Mouse (Mus musculus) CH12.LX (cell line): Measurements from ENCODE around the gene Phf13. TPM values are rescaled to one million over a fixed set of nuclear protein-coding genes. Genes with fewer than 3 reads are reported as not detected.

Source experiments
- DNase-seq: peaks from one replicate; pipeline ENCODE4 v3.0.0-alpha.2; 2013; ENCODE audit errors: extremely low read depth
- H3K27ac ChIP-seq: 2 replicates; pipeline ENCODE4 v1.5.1; 2012; ENCODE audit warnings: low read depth, mild to moderate bottlenecking, control low read depth, moderate library complexity; ENCODE audit not compliant: insufficient read depth
- H3K27me3 ChIP-seq: replicated peaks from 2 replicates; pipeline ENCODE3; 2012; ENCODE audit warnings: inconsistent platforms
- H3K36me3 ChIP-seq, 2 experiments: replicated peaks in 1 of 2; 2 replicates each; pipeline versions ENCODE3 to v1.6.1; 2012; ENCODE audit warnings: inconsistent platforms in 1 of 2, low read length in 1 of 2, mild to moderate bottlenecking in 1 of 2, mixed read lengths in 1 of 2, moderate library complexity in 1 of 2; ENCODE audit not compliant: control insufficient read depth in 1 of 2, insufficient read depth in 1 of 2
- H3K4me1 ChIP-seq, 2 experiments: 2 replicates each; pipeline ENCODE4 v1.6.1; 2012; ENCODE audit warnings: inconsistent platforms in 1 of 2, moderate library complexity in 1 of 2; ENCODE audit not compliant: insufficient read depth in 2 of 2, control insufficient read depth in 1 of 2
- H3K4me2 ChIP-seq: 2 replicates; pipeline ENCODE4 v1.6.1; 2012; ENCODE audit warnings: low read depth, mild to moderate bottlenecking, control low read depth; ENCODE audit not compliant: poor library complexity, insufficient read depth, severe bottlenecking
- H3K4me3 ChIP-seq, 3 experiments: fragments of 150-350 bp in 1 of 3; sonication (generic) in 1 of 3; replicated peaks in 1 of 3; 2 replicates each; pipeline versions ENCODE3 to v1.5.1; 2011 to 2012; ENCODE audit warnings: low read depth in 2 of 3, low read length in 2 of 3, mild to moderate bottlenecking in 2 of 3, moderate library complexity in 2 of 3, control low read depth in 1 of 3, improper control_type of control experiment in 1 of 3, inconsistent platforms in 1 of 3, mixed read lengths in 1 of 3; ENCODE audit not compliant: poor library complexity in 1 of 3
- H3K79me2 ChIP-seq: replicated peaks from 2 replicates; pipeline ENCODE4 v1.6.1; 2012; ENCODE audit warnings: mild to moderate bottlenecking, moderate library complexity; ENCODE audit not compliant: control insufficient read depth, poor library complexity, insufficient read depth, severe bottlenecking; ENCODE audit errors: extremely low read depth
- H3K9ac ChIP-seq: 2 replicates; pipeline ENCODE4 v1.6.1; 2012; ENCODE audit warnings: low read depth, mild to moderate bottlenecking, control low read depth, moderate library complexity; ENCODE audit not compliant: insufficient read depth
- H3K9me3 ChIP-seq: replicated peaks from 2 replicates; pipeline ENCODE3; 2012; ENCODE audit warnings: low read length, inconsistent platforms, mixed read lengths
- CHD1 ChIP-seq: IDR thresholded peaks from 2 replicates; pipeline ENCODE4 v1.6.1; 2012; ENCODE audit warnings: low read depth, low read length, improper control_type of control experiment, inconsistent platforms
- ELF1 ChIP-seq: IDR thresholded peaks from 2 replicates; pipeline ENCODE4 v1.6.1; 2014; ENCODE audit warnings: low read depth, mild to moderate bottlenecking, inconsistent platforms, low read length, improper control_type of control experiment
- JUND ChIP-seq: conservative IDR thresholded peaks from 2 replicates; pipeline ENCODE4 v1.6.1; 2011; ENCODE audit warnings: low read depth, low read length, improper control_type of control experiment
- MAFK ChIP-seq: IDR thresholded peaks from 2 replicates; pipeline ENCODE4 v1.6.1; 2011; ENCODE audit warnings: low read length, improper control_type of control experiment; ENCODE audit not compliant: insufficient replicate concordance
- MAX ChIP-seq: IDR thresholded peaks from 2 replicates; pipeline ENCODE4 v1.6.1; 2011; ENCODE audit warnings: low read length, improper control_type of control experiment
- MAZ ChIP-seq: IDR thresholded peaks from 2 replicates; pipeline ENCODE4 v1.6.1; 2012; ENCODE audit warnings: low read depth, mild to moderate bottlenecking, inconsistent platforms, low read length, improper control_type of control experiment, moderate library complexity
- MYC ChIP-seq: IDR thresholded peaks from 2 replicates; pipeline ENCODE4 v1.6.1; 2011; ENCODE audit warnings: low read depth, mild to moderate bottlenecking, improper control_type of control experiment, low read length
- NRF1 ChIP-seq: IDR thresholded peaks from 2 replicates; pipeline ENCODE4 v1.6.1; 2014; ENCODE audit warnings: low read depth, mild to moderate bottlenecking, inconsistent platforms, low read length, improper control_type of control experiment, moderate library complexity
- PAX5 ChIP-seq: IDR thresholded peaks from 2 replicates; pipeline ENCODE4 v1.6.1; 2012; ENCODE audit warnings: low read length, inconsistent platforms, mixed read lengths
- RAD21 ChIP-seq: IDR thresholded peaks from 2 replicates; pipeline ENCODE4 v1.6.1; 2011; ENCODE audit warnings: low read depth, mild to moderate bottlenecking, low read length, improper control_type of control experiment, moderate library complexity
- RCOR1 ChIP-seq: conservative IDR thresholded peaks from 2 replicates; pipeline ENCODE4 v1.6.1; 2012; ENCODE audit warnings: low read depth, mild to moderate bottlenecking, inconsistent platforms, low read length, improper control_type of control experiment
- SMC3 ChIP-seq: IDR thresholded peaks from 2 replicates; pipeline ENCODE4 v1.6.1; 2011; ENCODE audit warnings: low read depth, low read length, improper control_type of control experiment
- TBP ChIP-seq: conservative IDR thresholded peaks from 2 replicates; pipeline ENCODE4 v1.6.1; 2011; ENCODE audit warnings: low read depth, low read length, improper control_type of control experiment
- ZC3H11A ChIP-seq: IDR thresholded peaks from 2 replicates; pipeline ENCODE4 v1.6.1; 2012; ENCODE audit warnings: low read depth, mild to moderate bottlenecking, inconsistent platforms, low read length, improper control_type of control experiment
- ZNF384 ChIP-seq: IDR thresholded peaks from 2 replicates; pipeline ENCODE4 v1.6.1; 2012; ENCODE audit warnings: low read depth, low read length, improper control_type of control experiment, inconsistent platforms
- dilution Hi-C: fragments of 300-500 bp; cut with MboI; formaldehyde crosslinking; loops from 2 replicates; pipeline ENCODE4 v1.14.3; 2020; ENCODE audit warnings: low sequenced_read_pairs; ENCODE audit not compliant: extremely low pct_unique_long_range_greater_than_20kb, extremely low pct_ligation_motif_present
- in situ Hi-C: fragments of 300-500 bp; cut with MboI; formaldehyde crosslinking; loops from 3 replicates; pipeline ENCODE4 v1.14.3; 2019; ENCODE audit warnings: low sequenced_read_pairs, low pct_ligation_motif_present, low pct_unique_long_range_greater_than_20kb, mixed read lengths
- polyA plus RNA-seq: library from polyadenylated mRNA; unstranded; fragments of >175 nt; gene quantifications from 2 replicates; pipeline ENCODE4 v1.2.1, GENCODE M21; 2012; ENCODE audit warnings: low read depth; ENCODE audit not compliant: insufficient read length
- total RNA-seq, 2 experiments: library from RNA; depleted of rRNA; stranded (reverse); fragments of 300-350 nt in 1 of 2; fragments of >200 nt in 1 of 2; gene quantifications; 2 replicates each; pipeline ENCODE4 v1.2.3; 2012 to 2014

The Phf13 gene
- total and polyA plus RNA-seq, 3 experiments = 1.9 to 5.0 (median 4.9) TPM

DNA sequence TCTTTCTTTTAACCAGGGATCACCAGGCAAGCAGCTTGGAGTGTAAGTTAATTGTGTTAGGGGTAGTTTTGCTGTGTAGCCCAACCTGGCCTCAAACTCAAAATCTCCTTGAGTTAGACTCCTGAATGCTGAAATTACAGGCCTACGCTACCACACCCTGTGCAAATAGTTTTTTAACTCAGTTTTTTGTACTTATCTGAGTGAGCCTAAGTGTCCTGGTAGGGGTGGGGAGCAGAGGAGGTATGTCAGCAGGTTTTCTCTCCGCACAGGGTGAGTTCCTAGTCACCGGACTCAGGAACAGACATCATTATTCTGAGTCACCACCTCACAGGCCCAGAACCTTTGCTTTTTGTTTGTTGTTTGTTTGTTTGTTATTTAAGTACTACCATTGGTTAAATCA, 6.0 kb upstream of the Phf13 start:
- H3K4me2 ChIP-seq = no peak overlapping the region
- no peaks in the 10 kb centered on the region for H3K36me3 ChIP-seq
- in situ Hi-C loops = no loop called here
- no peaks in the 10 kb centered on the region for H3K79me2 ChIP-seq
- TF ChIP-seq ELF1 (no peak), RCOR1 (no peak), RAD21 (no peak), SMC3 (no peak), ZNF384 (no peak), MAX (no peak), CHD1 (no peak), TBP (no peak), MAZ (no peak), MAFK (no peak), JUND (no peak), MYC (no peak), ZC3H11A (no peak)
- TF ChIP-seq, all 38 proteins: peak for 0
- Histone ChIP-seq H3K4me3 (no peak overlapping the region), H3K4me1 (peaks cover 5 to 8% of the 10 kb centered on the region in 2 experiments; a peak in 3 of 4 replicates), H3K9me3 (no peaks in the 10 kb centered on the region), H3K27ac (no peak overlapping the region), H3K9ac (no peak overlapping the region), H3K27me3 (peaks cover 14% of the 10 kb centered on the region)
- dilution Hi-C loops = no loop called here
- DNase-seq = no peak

DNA sequence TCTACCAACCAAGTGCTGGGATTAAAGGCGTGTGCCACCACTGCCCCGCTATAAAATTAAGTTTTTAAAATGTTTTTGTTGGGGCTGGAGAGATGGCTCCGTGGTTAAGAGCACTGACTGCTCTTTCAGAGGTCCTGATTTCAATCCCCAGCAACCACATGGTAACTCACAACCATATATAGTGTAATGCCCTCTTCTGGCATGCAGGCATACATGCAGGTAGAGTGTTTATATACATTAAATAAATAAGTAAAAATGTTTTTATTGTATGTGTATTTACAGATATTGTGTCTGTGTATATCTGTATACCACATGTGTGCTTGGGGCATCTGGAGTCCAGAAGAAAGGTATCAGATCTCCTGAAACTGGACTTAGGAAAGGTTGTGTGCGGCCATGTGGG, 5.3 kb upstream of the Phf13 start:
- Histone ChIP-seq H3K36me3 (no peaks in the 10 kb centered on the region), H3K9me3 (no peaks in the 10 kb centered on the region), H3K4me1 (peaks cover 5 to 10% of the 10 kb centered on the region in 2 experiments; a peak in 3 of 4 replicates), H3K79me2 (no peaks in the 10 kb centered on the region), H3K27ac (no peak overlapping the region), H3K27me3 (peaks cover 15% of the 10 kb centered on the region), H3K4me3 (no peak overlapping the region)
- in situ Hi-C loops = no loop called here
- no peak for DNase-seq
- dilution Hi-C loops = no loop called here
- TF ChIP-seq RCOR1 = no peak
- no peak for TF ChIP-seq SMC3
- TF ChIP-seq MYC = peak; percentile 26; the same call in 1 of the 2 replicates
- no peak for TF ChIP-seq MAFK
- no peak for TF ChIP-seq ZC3H11A
- no peak for TF ChIP-seq NRF1
- TF ChIP-seq RAD21 = no peak
- no peak for TF ChIP-seq ZNF384
- TF ChIP-seq, all 38 proteins: peak for 1
- no peak overlapping the region for H3K4me2 ChIP-seq
- H3K9ac ChIP-seq = no peak overlapping the region

DNA sequence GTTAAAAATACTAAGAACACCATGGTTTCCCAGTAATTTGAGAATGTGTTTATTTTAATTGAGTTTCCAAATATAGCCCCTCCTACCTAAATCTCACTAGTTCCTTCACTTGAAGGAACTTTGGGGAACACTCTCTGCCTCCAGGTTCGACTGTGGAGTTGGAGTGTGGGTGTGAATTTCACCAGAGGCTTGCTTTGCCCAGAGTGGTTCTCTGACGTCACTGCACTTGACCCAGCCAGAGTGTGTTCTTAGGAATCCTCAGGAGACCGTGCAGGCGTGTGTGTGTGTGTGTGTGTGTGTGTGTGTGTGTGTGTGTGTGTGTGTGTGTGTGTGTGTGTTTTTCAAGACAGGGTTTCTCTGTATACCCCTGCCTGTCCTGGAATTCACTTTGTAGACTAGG, 4.8 kb upstream of the Phf13 start:
- H3K4me3 ChIP-seq = no peak overlapping the region
- in situ Hi-C loops = no loop called here

More for the DNA sequence above, 4.8 kb upstream of the Phf13 start:
- H3K79me2 ChIP-seq = no peaks in the 10 kb centered on the region
- no peaks in the 10 kb centered on the region for H3K36me3 ChIP-seq
- H3K27ac ChIP-seq = no peak overlapping the region
- no peak for TF ChIP-seq ZC3H11A
- no peak for TF ChIP-seq PAX5
- TF ChIP-seq MAX = no peak
- no peak overlapping the region for H3K4me2 ChIP-seq
- H3K9me3 ChIP-seq = no peaks in the 10 kb centered on the region
- H3K9ac ChIP-seq = no peak overlapping the region
- H3K27me3 ChIP-seq = peaks cover 15% of the 10 kb centered on the region
- dilution Hi-C loops = no loop called here
- peaks cover 5 to 10% of the 10 kb centered on the region in 2 experiments; a peak in 3 of 4 replicates for H3K4me1 ChIP-seq
- no peak for DNase-seq
